Mouse (Mus musculus) hindbrain, embryonic 14.5 days (tissue): ENCODE measurements at regions not wholly inside any gene's neighbourhood (a gene's known extent, or its start where the extent isn't known, plus 50 kb on each side); places are given as distances from the start of the nearest gene placed in this dataset.

Experiments used
- ATAC-seq: fragments of 200-750 bp; cut with Nextera tagmentation; 2 replicates; pipeline ENCODE4 v1.8.0; 2017; ENCODE audit warnings: moderate number of reproducible peaks, mild to moderate bottlenecking, moderate TSS enrichment, moderate library complexity; ENCODE audit not compliant: low FRiP score
- DNase-seq: peaks from one replicate; pipeline ENCODE4 v3.0.0-alpha.2; 2015; ENCODE audit warnings: low spot score
- H3K27ac ChIP-seq: fragments of 300-500 bp; sonication (generic); 2 replicates; pipeline ENCODE4 v1.5.1; 2014; ENCODE audit warnings: mild to moderate bottlenecking, moderate library complexity
- H3K27me3 ChIP-seq: fragments of 300-500 bp; sonication (generic); 2 replicates; pipeline ENCODE4 v1.6.1; 2014; ENCODE audit warnings: mild to moderate bottlenecking, low read length, mixed read lengths; ENCODE audit not compliant: control insufficient read depth, insufficient read depth
- H3K36me3 ChIP-seq: fragments of 300-500 bp; sonication (generic); replicated peaks from 2 replicates; pipeline ENCODE4 v1.6.1; 2014; ENCODE audit not compliant: control insufficient read depth, insufficient read depth
- H3K4me1 ChIP-seq: fragments of 300-500 bp; sonication (generic); replicated peaks from 2 replicates; pipeline ENCODE4 v1.6.1; 2014; ENCODE audit warnings: antibody characterized with exemption, low read length, mixed read lengths; ENCODE audit not compliant: control insufficient read depth, insufficient read depth
- H3K4me2 ChIP-seq: fragments of 300-500 bp; sonication (generic); replicated peaks from 2 replicates; pipeline ENCODE4 v1.6.1; 2014; ENCODE audit warnings: mild to moderate bottlenecking, moderate library complexity
- H3K4me3 ChIP-seq: fragments of 300-500 bp; sonication (generic); replicated peaks from 2 replicates; pipeline ENCODE4 v1.5.1; 2014; ENCODE audit warnings: mild to moderate bottlenecking, low read length
- H3K9ac ChIP-seq: fragments of 300-500 bp; sonication (generic); 2 replicates; pipeline ENCODE4 v1.6.1; 2014
- H3K9me3 ChIP-seq: fragments of 300-500 bp; sonication (generic); 2 replicates; pipeline ENCODE4 v1.6.1; 2016; ENCODE audit warnings: low read length; ENCODE audit not compliant: control insufficient read depth
- WGBS: fragments of 180-500 bp; shearing (Covaris S2); extraction: QIAGEN DNeasy Blood & Tissue Kit; methylation state at CpG from one replicate; pipeline ENCODE4 v1.1.7; 2014; 5-methylcytosine and 5-hydroxymethylcytosine counted together

DNA sequence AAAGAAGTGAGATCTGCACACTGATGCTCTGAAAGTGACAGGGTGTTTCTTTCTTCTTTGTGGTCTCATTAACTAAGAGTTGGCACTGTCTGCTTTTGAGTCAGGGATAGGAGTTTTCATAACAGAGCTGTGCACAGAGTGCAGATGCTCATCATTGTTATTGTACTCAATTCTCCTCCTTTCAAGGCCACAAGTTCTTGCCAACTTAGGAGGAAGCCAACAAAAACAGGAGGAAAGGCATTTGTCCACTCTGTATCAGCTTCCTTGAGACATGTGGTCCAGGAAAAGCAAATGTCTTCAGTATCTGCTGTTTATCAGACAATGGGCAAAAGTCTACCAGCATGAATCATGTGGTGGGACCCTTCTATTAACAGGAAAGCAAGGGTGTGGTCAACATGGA is 345.1 kb downstream of the Fam181b start:
- Histone ChIP-seq H3K27ac (no peak overlapping the region), H3K9me3 (no peaks in the 10 kb centered on the region), H3K27me3 (no peaks in the 10 kb centered on the region), H3K9ac (no peak overlapping the region), H3K36me3 (no peaks in the 10 kb centered on the region), H3K4me1 (no peaks in the 10 kb centered on the region), H3K4me2 (no peak overlapping the region), H3K4me3 (no peak overlapping the region)
- ATAC-seq (no peak), DNase-seq (no peak)

DNA sequence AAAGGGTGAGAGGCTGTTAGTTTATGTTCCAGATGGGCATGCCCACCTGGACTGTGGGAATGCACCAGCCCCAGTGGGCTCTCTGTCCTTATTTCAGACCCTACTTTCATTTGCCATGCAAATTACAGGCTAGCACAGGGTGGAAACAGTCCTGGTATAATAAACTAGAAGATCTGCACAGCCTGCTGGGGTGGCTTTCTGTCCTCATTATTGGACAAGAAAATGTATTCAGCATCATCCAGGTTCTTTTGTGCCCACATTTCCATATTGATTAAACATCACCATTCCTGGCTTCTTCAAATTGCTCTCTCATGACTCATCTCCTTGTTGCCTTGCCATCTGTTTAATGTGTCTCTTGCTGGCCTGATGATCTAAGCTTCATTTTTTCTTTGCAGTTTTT is 355.4 kb downstream of the Fam181b start:
- ATAC-seq (0 out of 2 replicates have a peak, but pooled peaks have one; percentile 37), DNase-seq (no peak)
- H3K4me2 ChIP-seq = no peak overlapping the region
- no peak overlapping the region for H3K4me3 ChIP-seq
- no peaks in the 10 kb centered on the region for H3K4me1 ChIP-seq
- no peaks in the 10 kb centered on the region for H3K36me3 ChIP-seq
- no peak overlapping the region for H3K27ac ChIP-seq
- H3K9me3 ChIP-seq = no peaks in the 10 kb centered on the region
- H3K27me3 ChIP-seq = no peaks in the 10 kb centered on the region
- H3K9ac ChIP-seq = no peak overlapping the region

DNA sequence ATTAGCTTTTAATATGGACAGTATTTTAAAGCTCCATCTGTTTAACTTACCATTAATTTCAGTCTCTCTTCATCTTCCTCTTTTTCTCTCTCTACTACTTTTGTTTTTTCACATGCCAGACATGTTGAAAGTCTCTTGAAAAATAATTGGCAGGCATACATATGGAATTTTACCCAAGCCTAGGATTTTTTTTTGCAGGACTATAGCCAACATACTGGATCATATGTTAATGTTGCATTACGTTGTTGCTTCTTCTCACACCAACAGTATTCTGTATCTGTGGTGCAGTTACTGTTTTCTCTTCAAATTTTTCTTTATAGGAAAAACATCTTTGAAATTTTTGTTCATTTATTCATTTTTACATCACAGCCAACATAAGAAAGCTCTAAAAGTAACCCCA is 374.4 kb downstream of the Fam181b start:
- Histone ChIP-seq H3K4me2 (no peak overlapping the region), H3K27ac (no peak overlapping the region), H3K4me1 (no peaks in the 10 kb centered on the region), H3K9ac (no peak overlapping the region), H3K36me3 (no peaks in the 10 kb centered on the region), H3K27me3 (no peaks in the 10 kb centered on the region), H3K9me3 (no peaks in the 10 kb centered on the region), H3K4me3 (no peak overlapping the region)
- 86% methylated on average over 1 of the region's 1 CpGs for WGBS
- no peak for DNase-seq
- ATAC-seq = no peak

DNA sequence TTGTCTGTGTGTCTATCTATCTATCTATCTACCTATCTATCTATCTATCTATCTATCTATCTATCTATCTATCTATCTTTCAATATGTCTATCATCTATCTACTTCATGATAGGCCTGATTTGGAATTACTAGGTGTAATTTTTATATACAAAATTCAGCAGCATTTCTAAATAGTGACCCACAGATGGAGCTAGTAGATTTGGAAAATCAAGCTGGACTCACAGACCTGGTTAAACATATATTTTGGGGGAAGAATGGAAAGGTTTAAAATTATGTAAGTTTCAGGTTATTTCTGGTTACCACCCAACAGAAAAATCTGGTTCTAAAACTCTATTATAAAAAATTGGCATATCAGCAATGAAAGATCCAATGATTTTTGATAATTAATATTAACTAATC is 383.7 kb downstream of the Fam181b start:
- Histone ChIP-seq H3K27me3 (no peaks in the 10 kb centered on the region), H3K9me3 (no peaks in the 10 kb centered on the region), H3K36me3 (no peaks in the 10 kb centered on the region), H3K27ac (no peak overlapping the region), H3K4me3 (no peak overlapping the region), H3K4me2 (no peak overlapping the region), H3K4me1 (no peaks in the 10 kb centered on the region), H3K9ac (no peak overlapping the region)
- peak; percentile 30 for DNase-seq
- no peak for ATAC-seq

DNA sequence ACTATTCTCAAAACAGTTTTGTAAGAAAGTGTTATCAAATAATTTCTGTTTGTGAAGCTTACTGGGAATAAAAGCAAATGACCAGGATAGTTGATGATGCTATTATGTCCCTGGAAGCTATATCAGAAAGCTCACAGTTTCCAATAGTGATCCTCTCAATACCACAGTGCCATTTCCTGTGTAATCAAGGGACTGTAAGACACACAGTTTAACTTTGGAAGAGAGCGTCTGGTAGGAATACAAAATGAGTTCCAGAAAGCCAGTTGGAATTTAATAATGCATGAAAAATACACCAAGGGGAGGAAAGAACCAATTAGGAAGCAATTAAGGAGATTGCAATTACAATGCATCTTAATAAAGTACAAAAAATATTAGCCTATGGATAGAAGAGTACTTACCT is 393.7 kb downstream of the Fam181b start:
- no peak overlapping the region for H3K4me2 ChIP-seq
- H3K9me3 ChIP-seq = no peaks in the 10 kb centered on the region
- DNase-seq (peak; percentile 42), ATAC-seq (0 out of 2 replicates have a peak, but pooled peaks have one; percentile 34)
- 44% methylated on average over 1 of the region's 1 CpGs for WGBS
- no peak overlapping the region for H3K9ac ChIP-seq
- no peak overlapping the region for H3K27ac ChIP-seq
- no peaks in the 10 kb centered on the region for H3K27me3 ChIP-seq
- no peaks in the 10 kb centered on the region for H3K4me1 ChIP-seq
- H3K4me3 ChIP-seq = no peak overlapping the region
- no peaks in the 10 kb centered on the region for H3K36me3 ChIP-seq

DNA sequence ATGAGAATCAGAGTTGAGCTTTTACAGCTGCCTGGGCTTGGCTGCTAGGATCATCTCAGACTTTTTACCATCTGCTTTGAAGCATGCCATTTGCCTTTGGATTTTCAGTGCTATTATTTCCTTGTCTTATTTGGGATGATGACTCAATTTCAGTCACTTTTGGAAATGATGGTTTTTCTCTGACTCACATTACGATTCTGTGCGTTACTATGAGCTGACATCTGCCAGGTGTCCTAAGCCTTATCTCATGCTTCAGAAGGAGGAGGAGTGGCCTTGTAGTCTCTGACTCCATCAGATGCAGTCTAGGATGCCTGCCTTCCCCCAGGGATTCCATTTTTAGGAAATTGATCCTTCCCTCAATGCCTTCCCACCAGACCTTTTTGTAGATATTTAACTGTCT is 431.0 kb downstream of the Fam181b start:
- Histone ChIP-seq H3K9me3 (no peaks in the 10 kb centered on the region), H3K27ac (no peak overlapping the region), H3K4me3 (no peak overlapping the region), H3K9ac (no peak overlapping the region), H3K4me2 (no peak overlapping the region), H3K27me3 (no peaks in the 10 kb centered on the region), H3K36me3 (no peaks in the 10 kb centered on the region), H3K4me1 (no peaks in the 10 kb centered on the region)
- ATAC-seq = no peak
- DNase-seq = no peak
- WGBS = 86% methylated on average over 2 of the region's 2 CpGs

DNA sequence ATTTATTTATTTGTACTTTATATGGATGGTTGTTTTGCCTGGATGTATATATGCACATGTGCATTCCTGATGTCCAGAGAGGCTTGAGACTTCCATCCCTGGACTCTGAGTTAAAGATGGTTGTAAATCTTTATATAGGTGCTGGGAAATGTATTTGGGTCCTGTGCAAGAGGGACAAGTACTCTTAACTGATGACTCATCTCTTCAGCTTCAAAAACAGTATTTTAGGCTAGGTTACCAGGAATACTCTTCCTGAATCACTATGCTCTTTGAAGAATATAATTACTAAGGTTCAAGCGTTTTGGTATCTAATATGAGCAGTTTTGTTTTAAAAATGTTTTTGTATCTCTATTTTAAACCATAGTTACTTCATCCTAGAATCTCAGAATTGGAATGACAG is 431.6 kb downstream of the Fam181b start:
- H3K36me3 ChIP-seq = no peaks in the 10 kb centered on the region

DNA sequence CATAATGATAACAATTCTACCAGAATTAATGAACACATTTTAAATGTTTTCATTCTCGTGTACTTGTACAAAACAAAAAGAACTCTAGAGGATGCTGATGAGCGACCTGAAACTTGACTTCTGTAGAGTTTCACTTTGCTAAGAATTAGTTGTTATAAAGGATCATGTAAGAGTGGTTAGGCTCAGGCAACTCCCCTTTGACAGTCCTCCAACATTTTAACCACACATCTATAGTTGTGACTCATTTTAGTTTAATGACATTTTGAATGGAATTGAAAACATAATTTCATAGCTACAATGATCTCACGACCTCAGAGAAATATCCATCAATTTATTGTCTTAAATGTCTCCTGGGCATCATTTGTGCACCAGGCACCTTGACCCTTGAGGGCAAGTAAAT is 479.5 kb downstream of the Fam181b start:
- Histone ChIP-seq H3K4me2 (no peak overlapping the region), H3K9me3 (no peaks in the 10 kb centered on the region), H3K27me3 (no peaks in the 10 kb centered on the region), H3K9ac (no peak overlapping the region), H3K4me1 (no peaks in the 10 kb centered on the region), H3K27ac (no peak overlapping the region), H3K36me3 (no peaks in the 10 kb centered on the region), H3K4me3 (no peak overlapping the region)
- ATAC-seq = no peak
- WGBS = 77% methylated on average over 3 of the region's 3 CpGs
- DNase-seq = no peak

More for the DNA sequence above, 431.6 kb downstream of the Fam181b start:
- Histone ChIP-seq H3K27me3 (no peaks in the 10 kb centered on the region), H3K27ac (no peak overlapping the region), H3K4me1 (no peaks in the 10 kb centered on the region), H3K9me3 (no peaks in the 10 kb centered on the region), H3K4me2 (no peak overlapping the region), H3K4me3 (no peak overlapping the region), H3K9ac (no peak overlapping the region)
- WGBS = 83% methylated on average over 1 of the region's 1 CpGs
- ATAC-seq (no peak), DNase-seq (no peak)

DNA sequence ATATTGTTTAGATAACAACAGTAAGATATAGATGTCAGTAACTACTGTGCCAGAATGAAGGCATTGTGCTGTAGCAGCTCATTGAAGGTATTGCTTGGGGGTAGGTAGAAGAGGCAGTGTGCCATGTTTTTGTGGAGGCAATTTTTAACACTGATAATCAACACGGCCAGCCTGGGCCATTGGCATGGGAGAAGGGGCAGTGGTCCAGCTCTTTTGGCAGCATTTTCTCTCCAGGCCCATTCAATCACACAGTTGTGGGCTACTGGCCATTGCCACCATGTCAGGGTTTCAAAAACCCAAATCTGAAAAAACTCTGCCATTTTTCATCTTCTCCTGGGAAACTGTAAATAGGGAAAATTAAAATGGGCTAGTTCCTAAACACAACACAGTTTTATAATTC is 497.9 kb downstream of the Fam181b start:
- Histone ChIP-seq H3K27ac (no peak overlapping the region), H3K4me3 (no peak overlapping the region), H3K9me3 (no peaks in the 10 kb centered on the region), H3K9ac (no peak overlapping the region), H3K27me3 (no peaks in the 10 kb centered on the region), H3K4me2 (no peak overlapping the region), H3K4me1 (no peaks in the 10 kb centered on the region), H3K36me3 (no peaks in the 10 kb centered on the region)
- ATAC-seq (no peak), DNase-seq (no peak)
- 86% methylated on average over 1 of the region's 1 CpGs for WGBS

DNA sequence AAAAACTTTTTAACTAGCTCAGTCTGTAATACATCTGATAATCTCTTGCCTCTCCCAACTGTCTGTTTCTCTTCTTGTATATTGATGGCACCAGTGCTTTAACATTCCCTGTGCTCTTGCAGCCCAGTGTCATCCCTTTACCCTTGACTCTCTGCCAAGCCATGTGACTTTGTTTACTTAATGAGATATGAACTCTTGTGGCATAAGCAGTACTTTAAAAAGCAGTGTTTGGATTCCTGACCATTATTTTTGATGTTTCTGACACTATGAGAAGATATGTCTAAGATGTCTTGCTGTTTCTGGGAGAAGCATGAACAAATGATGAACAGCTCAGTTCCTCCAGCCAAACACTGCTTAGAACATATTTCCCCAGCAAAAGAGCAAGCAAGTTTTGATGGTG is 507.5 kb downstream of the Fam181b start:
- Histone ChIP-seq H3K27me3 (no peaks in the 10 kb centered on the region), H3K9me3 (no peaks in the 10 kb centered on the region), H3K9ac (no peak overlapping the region), H3K4me2 (no peak overlapping the region), H3K4me3 (no peak overlapping the region), H3K36me3 (no peaks in the 10 kb centered on the region), H3K4me1 (no peaks in the 10 kb centered on the region), H3K27ac (no peak overlapping the region)
- ATAC-seq = no peak
- DNase-seq = no peak
